Comparison of ENCODE assay signal across 8 mouse cellular contexts in the genomic region with DNA sequence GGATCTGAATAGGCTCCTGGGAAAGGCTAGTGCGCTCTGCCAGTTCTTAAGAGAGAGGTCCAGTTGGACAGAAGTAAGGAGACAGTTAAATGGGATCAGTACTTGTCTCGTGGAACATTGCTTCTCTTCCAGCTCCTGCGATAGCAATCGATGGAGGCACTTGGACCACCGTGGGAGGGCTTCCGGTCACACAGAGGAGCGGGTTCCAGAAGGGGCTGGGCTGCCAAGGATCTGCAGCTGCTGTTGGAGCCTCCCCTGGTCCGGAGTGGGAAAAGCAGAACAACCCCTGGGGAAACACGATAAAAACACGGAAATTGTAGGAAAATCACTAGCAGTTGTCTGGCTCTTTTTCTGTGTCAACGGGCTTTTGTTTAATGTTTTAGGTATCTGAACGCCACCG.
DNase-seq lines count a peak whose midpoint lies in the region; ATAC-seq lines count a peak whose summit lies in the region.

No protein-coding gene starts in this region.

- peaks cover 6% of the 10 kb centered on the region; the same call in 1 of the 2 replicates for H3K4me1 ChIP-seq in intestine, embryonic 15.5 days (replicated peaks)
- peaks cover 33% of the 10 kb centered on the region for H3K4me1 ChIP-seq in limb, embryonic 13.5 days
- no peaks in the 10 kb centered on the region for H3K4me1 ChIP-seq in neural tube, embryonic 14.5 days (ENCODE audit: control insufficient read depth, insufficient read depth, low read length)

- no peak overlapping the region for H3K9ac ChIP-seq in intestine, embryonic 15.5 days
- 0 out of 2 replicates have a peak overlapping the region, but pooled peaks have one; percentile 13 for H3K9ac ChIP-seq in limb, embryonic 13.5 days
- no peak overlapping the region for H3K9ac ChIP-seq in neural tube, embryonic 14.5 days (replicated peaks; ENCODE audit: low read depth, low read length)

- H3K4me3 ChIP-seq in intestine, embryonic 15.5 days (replicated peaks) = no peak overlapping the region
- peak overlapping the region; percentile 26 for H3K4me3 ChIP-seq in limb, embryonic 13.5 days
- H3K4me3 ChIP-seq in neural tube, embryonic 14.5 days (ENCODE audit: low read depth, low read length) = no peak overlapping the region

- no peaks in the 10 kb centered on the region for H3K36me3 ChIP-seq in intestine, embryonic 15.5 days
- no peaks in the 10 kb centered on the region for H3K36me3 ChIP-seq in limb, embryonic 13.5 days
- no peaks in the 10 kb centered on the region for H3K36me3 ChIP-seq in neural tube, embryonic 14.5 days (ENCODE audit: control insufficient read depth, insufficient read depth, low read length)

- 24% methylated on average over 13 of the region's 13 CpGs for WGBS in intestine, embryonic 15.5 days
- 7% methylated on average over 13 of the region's 13 CpGs for WGBS in limb, embryonic 13.5 days
- 28% methylated on average over 13 of the region's 13 CpGs for WGBS in neural tube, embryonic 14.5 days

- no peaks in the 10 kb centered on the region for H3K27me3 ChIP-seq in intestine, embryonic 15.5 days (replicated peaks)
- H3K27me3 ChIP-seq in limb, embryonic 13.5 days = no peaks in the 10 kb centered on the region
- no peaks in the 10 kb centered on the region for H3K27me3 ChIP-seq in neural tube, embryonic 14.5 days (ENCODE audit: control insufficient read depth, insufficient read depth, low read length)

- peak; percentile 48; the same call in 1 of the 2 replicates for ATAC-seq in intestine, embryonic 15.5 days
- peak; percentile 76; the same call in 1 of the 2 replicates for ATAC-seq in limb, embryonic 13.5 days (ENCODE audit: low FRiP score, low read depth)
- ATAC-seq in neural tube, embryonic 14.5 days (ENCODE audit: low read depth) = peak; percentile 55; the same call in 1 of the 2 replicates

- no peaks in the 10 kb centered on the region for H3K9me3 ChIP-seq in intestine, embryonic 15.5 days
- H3K9me3 ChIP-seq in limb, embryonic 13.5 days = no peaks in the 10 kb centered on the region
- no peaks in the 10 kb centered on the region for H3K9me3 ChIP-seq in neural tube, embryonic 14.5 days (ENCODE audit: control insufficient read depth, low read length)

- peak overlapping the region; percentile 35 for H3K4me2 ChIP-seq in intestine, embryonic 15.5 days (replicated peaks)
- H3K4me2 ChIP-seq in limb, embryonic 13.5 days (replicated peaks) = peak overlapping the region; percentile 58
- peak overlapping the region; percentile 17; the same call in 1 of the 2 replicates for H3K4me2 ChIP-seq in neural tube, embryonic 14.5 days (ENCODE audit: low read depth, low read length)

- DNase-seq in adrenal gland, postnatal 10 days = peak; percentile 47
- peak; percentile 42 to 45 for DNase-seq in cerebellum, postnatal 25 days
- peak; percentile 75 to 87 for DNase-seq in gastrocnemius, postnatal 4 days (ENCODE audit: low spot score in 2 of 2)
- no peak for DNase-seq in adipocyte (ENCODE audit: low spot score)
- DNase-seq in frontal cortex, adult 2 months (ENCODE audit: extremely low spot score in 1 of 2, low spot score in 1 of 2) = no peak

- H3K27ac ChIP-seq in intestine, embryonic 15.5 days = no peak overlapping the region
- H3K27ac ChIP-seq in limb, embryonic 13.5 days = no peak overlapping the region
- no peak overlapping the region for H3K27ac ChIP-seq in neural tube, embryonic 14.5 days (ENCODE audit: low read depth, low read length)

Comparison
In these comparisons a context has a peak if more than half of its experiments do, and no peak if none do; other contexts are left out.
1. DNase-seq: peak in adrenal gland, postnatal 10 days (single experiment), cerebellum, postnatal 25 days (2 of 2) and gastrocnemius, postnatal 4 days (2 of 2); none in adipocyte (single experiment) and frontal cortex, adult 2 months (0 of 2).
2. Peak in every context shown above with its lines, with median percentiles within 50 percentile points of each other: ATAC-seq and H3K4me2 ChIP-seq.